Mouse (Mus musculus): ENCODE results near the gene Large1. TPM values are rescaled to one million over a fixed set of nuclear protein-coding genes. Genes with fewer than 3 reads are reported as not detected.

Gene Large1
- 0.10 TPM for polyA plus RNA-seq (2017; shearing (Covaris generic))

DNA sequence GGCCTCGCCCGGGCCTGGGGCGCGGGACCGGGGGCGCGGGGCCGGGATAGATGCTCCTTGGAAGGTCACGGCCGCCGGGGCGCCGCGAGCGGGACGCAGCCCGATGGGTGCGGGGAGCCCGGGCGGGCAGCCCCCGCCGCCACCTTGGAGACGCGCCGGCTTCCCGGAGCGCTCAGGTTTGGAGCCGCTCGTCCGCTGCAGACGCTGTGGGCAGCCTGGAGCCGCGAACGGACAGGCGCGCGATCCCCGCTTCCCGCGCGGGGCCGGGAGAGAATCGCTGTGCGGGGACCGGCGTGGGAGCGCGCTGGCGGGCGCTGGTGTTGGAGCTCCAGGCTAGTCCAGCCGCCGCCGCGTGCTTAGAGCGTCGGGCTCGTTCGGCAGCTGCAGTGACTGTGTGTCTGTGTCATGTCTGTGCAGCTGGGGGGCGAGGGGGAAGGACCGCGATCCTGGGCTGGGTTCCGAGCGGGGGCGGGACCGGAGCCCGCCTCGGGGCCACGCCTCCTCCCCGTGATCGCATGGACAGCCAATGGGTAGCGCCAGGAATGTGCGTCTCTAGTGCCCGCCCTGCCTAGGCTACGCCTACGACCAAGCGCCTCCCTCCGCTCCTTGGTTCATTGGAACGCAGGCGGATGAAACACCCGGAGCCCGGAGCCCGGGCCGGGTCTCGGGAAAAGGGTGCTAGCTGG lies at the start of gene Large1:
Large1 (minus strand) TSS at position 433 of the 686 bp plus-strand sequence.

